Mouse (Mus musculus) left cerebral cortex, adult 2 months (tissue): ENCODE data around the gene Tpcn1. TPM values are rescaled to one million over a fixed set of nuclear protein-coding genes. Genes with fewer than 3 reads are reported as not detected.

Source experiments
- DNase-seq, 2 experiments: peaks; one replicate each; pipeline ENCODE4 v3.0.0; 2021 to 2022; ENCODE audit warnings: low spot score in 2 of 2, mixed read lengths in 1 of 2; ENCODE audit errors: extremely low spot score in 1 of 2
- H3K27ac ChIP-seq: fragments of 200-600 bp; 2 replicates; pipeline ENCODE4 v1.8.1; 2022
- H3K4me3 ChIP-seq: fragments of 200-600 bp; 2 replicates; pipeline ENCODE4 v1.8.1; 2022
- CTCF ChIP-seq: fragments of 200-600 bp; IDR thresholded peaks from 2 replicates; pipeline ENCODE4 v1.8.1; 2022; ENCODE audit warnings: antibody characterized with exemption, mild to moderate bottlenecking, moderate library complexity
- intact Hi-C: fragments of 180-260 bp; cut with DNase I; formaldehyde crosslinking; loops from one replicate; pipeline ENCODE4 v1.15.1; 2025
- total RNA-seq, 2 experiments: library from RNA; stranded (reverse); gene quantifications; 2 replicates each; pipeline ENCODE4 v1.2.3; 2021

The Tpcn1 gene
- total RNA-seq, 2 experiments from 2014 or later, result 36.8 to 42.1 TPM

DNA sequence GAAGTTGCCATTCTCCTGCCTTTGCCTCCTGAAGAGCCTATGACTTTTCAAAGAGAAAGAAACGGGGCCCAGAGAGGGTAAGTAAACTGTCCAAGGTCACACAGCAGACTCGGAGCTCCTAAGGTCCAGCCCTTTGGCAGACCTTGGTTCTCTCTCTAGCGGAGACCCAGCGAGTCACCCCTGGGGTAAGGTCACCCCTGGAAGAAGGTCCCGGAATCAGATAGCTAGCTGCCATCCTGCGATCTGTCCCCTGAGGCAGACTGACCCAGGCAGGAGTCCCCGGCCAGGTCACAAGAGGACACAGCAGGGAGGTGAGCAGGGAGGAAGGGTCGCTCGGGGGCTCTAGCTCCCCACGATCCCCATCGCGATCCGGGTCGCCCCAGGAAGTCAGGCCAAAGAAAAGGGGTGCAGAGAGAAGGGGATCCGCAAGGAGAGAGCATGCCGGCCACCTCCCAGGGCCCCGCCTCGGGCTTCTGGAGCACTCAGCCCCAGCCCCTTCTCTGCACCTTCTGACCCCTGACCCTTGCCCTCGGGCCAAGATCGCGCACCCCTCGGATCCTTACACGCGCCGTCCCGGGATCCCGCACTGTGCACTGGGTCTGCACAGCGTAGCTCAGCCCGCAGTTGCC, 419 bp downstream of the Tpcn1 start:
- intact Hi-C loops, result loop anchor here (2.0 to 5.0 kb wide), 2 partner anchors 21 to 86 kb away; partner anchors contain the start of gene Plbd2
- Histone ChIP-seq H3K4me3 (peak overlapping the region; percentile 89), H3K27ac (peak overlapping the region; percentile 92)
- no peak for DNase-seq
- no peak for TF ChIP-seq CTCF

DNA sequence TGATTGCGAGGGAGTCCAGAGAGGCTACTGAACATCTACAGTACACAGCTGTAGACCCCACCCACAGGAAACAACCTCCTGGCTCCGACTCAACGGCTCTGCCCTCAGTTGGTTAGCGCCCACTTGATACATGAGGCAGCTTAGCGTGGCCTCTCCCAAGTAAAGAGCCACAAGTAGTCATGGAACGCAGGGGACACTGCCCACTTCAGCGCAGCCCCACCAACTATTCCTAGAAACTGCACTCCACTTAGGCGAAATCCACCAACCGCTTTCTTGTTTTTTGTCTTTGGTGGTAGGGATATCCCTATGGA, 902 bp downstream of the Tpcn1 start:
- Histone ChIP-seq H3K4me3 (peak overlapping the region; percentile 89), H3K27ac (peak overlapping the region; percentile 92)
- intact Hi-C loops, result loop anchor here (2.0 to 5.0 kb wide), 2 partner anchors 21 to 85 kb away; partner anchors contain the start of gene Plbd2
- no peak for DNase-seq
- TF ChIP-seq CTCF, result no peak

DNA sequence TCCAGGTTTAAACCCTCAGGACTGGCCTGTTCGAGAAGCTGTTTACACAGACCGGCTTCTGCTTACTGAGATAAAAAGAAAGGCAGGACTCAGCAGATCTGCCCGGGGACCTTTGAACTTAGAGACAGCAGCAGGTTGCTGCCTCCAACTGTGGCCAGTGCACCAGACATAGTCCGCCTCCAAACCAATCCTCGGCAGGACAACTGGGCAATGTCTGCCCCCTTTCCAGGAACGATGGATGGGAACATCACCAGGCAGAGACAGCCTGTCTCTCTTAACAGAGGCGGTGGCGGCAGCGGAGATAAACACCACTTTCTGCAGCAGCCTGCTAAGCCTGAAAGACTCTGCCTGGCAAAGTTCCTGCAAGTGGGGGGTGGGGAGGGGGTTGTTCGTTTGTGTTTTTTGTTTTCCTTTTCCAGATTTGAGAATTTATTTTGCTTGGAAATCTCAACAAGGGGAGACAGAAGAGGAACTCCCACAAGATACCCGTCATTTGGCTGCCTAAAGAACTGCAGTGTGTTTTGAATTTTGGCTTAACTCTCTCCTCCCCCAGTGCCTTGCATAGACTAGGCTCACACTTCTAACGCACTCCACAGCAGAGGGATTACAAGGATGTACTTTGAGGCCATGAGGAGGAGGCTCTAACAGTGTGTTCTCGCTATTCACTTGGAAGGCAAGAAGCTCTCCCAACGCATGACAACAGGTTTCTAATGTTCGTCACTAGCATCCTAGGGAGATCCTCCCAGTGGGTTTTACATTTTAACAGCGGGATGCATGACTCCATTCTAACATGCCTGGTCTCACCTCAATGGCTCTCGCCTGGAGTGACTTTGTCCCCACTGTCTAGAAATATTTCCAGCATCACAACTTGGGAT, 1.5 kb downstream of the Tpcn1 start:
- DNase-seq, result no peak
- TF ChIP-seq CTCF, result no peak
- Histone ChIP-seq H3K27ac (peak overlapping the region; percentile 92), H3K4me3 (peak overlapping the region; percentile 89)
- intact Hi-C loops, result loop anchor here (2.0 to 5.0 kb wide), 2 partner anchors 20 to 85 kb away; partner anchors contain the start of gene Plbd2

DNA sequence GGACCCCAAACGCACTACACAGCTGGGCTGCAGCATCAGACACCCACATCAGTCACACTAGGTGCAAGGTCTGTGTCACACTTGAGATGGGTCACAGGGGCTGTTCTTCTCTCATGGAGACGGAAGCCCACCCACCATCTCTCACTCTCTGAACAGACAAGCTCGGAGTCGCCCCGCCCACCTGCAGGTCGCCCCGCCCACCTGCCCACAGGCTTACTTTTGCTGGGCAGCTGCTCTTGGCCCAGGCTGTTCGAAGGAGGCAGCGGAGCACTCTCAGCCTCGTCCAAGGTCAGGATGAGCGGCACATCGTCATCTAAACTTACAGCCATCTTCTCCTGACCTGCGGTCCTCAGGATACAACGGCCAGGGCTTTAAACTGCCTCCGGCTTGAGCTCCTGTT, 3.5 kb downstream of the Tpcn1 start:
- no peak for DNase-seq
- TF ChIP-seq CTCF, result no peak
- H3K27ac ChIP-seq, result no peak overlapping the region
- intact Hi-C loops, result loop anchor here (5.0 kb wide), 1 partner anchor 83 kb away; the partner anchor contains the start of gene Plbd2
- H3K4me3 ChIP-seq, result no peak overlapping the region

DNA sequence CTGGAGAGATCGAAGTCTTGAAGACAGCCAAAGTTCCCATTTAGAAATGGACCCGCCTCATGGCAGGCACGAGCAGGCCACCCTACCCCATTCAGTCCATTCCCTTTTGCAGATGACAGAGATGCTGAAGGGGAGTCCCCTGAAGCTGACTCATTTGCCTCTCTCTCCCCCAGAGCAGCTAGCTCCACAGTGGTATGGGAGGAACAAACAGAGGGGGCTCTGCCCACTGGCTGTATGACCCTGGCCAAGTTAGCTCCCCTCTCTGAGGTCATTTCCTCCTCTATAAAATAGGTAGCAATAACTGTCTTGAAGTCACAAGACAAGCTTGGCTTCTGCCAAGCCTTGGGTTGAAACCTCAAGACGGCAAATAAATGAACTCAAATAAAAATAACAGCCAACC, 5.0 kb downstream of the Tpcn1 start:
- H3K27ac ChIP-seq, result no peak overlapping the region
- no peak for TF ChIP-seq CTCF
- no peak overlapping the region for H3K4me3 ChIP-seq
- intact Hi-C loops, result no loop called here
- DNase-seq, result no peak

DNA sequence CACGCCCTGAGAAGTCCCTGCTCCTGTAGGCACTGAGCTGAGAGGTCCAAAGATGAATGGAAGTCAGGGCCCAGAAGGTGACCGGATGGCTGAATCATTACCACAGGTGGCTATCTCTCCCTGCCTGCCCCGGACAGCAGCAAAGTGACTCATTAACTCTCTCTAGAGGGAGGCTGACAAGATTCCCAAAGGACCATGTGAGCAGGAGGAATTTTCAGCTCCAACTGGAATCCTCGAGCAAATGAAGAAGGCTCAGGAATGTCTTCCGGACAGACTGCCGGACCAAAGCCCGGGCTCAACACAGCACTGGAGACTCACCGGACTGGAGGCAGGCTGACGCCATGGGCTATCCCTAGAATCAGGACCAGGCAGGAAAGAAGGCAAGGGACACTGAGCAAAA, 6.5 kb downstream of the Tpcn1 start:
- intact Hi-C loops, result no loop called here

DNA sequence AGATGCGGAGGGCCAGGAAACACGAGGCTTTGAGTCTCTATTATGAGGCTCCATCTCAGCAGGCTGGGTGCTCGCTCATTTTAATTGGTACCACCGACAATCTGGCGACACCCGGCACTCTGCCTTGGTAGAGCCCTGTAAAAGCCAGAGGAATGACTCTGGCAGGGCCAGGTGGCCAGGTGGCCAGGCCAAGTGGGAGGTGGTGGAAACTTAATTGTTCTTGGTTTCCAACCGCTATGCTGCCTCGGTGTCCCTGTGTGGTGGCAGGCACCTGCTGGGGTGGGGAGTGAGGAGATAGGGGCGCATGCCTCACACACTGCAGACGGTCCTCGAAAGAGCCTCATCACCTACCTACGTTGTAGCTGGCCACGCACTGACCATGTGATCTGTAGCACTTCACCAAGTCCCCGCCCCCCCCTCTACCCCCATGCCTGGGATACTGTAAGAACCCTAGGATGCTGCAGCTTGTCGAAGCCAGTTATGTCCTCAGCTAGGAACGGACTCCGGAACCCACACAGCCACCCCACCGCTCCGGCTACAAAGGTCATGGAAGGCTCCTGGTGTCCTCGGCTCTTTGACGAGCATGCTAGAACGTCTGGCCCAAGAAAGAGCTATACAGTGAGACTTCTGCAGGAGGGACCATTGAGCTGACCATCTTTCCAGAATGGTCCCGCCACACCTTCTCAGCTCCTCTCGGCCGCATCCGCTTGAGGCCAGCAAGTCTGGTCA, 8.4 kb downstream of the Tpcn1 start:
- DNase-seq, result no peak
- Histone ChIP-seq H3K27ac (no peak overlapping the region), H3K4me3 (no peak overlapping the region)
- intact Hi-C loops, result no loop called here
- no peak for TF ChIP-seq CTCF

More for the DNA sequence above, 6.5 kb downstream of the Tpcn1 start:
- DNase-seq, result no peak
- no peak for TF ChIP-seq CTCF
- Histone ChIP-seq H3K27ac (no peak overlapping the region), H3K4me3 (no peak overlapping the region)

DNA sequence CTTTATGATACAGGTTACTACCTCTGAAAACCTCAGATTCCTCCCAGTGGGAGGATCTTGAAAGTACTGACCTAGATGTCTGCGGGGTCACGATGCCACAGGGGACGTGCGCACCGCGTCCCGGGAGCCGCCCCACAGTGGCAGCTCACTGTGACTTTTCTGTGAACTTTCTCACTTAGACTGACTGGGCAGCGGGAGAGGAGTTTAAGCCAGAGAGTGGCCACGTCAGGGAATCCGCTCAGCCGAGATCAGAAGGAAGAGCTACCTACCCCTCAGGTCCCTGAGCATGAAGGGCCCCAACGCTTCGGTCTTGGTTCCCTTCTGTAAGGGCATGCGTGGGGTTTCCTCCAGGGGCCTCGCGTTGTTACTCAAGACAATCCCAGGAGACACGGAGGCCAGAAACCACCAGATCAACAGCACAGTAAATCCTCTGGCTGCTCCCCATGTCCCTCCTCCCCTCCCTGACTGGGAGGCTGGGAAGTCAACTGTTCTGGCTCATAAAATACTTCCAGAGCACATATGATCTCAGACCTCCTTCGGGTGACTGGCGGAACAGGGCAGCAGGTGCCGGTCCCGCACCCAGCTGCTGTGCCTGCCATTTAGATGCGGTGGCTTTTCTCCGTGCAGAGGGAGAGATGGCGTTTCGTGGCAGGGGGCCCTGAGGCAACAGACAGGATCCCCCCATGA, 9.1 kb downstream of the Tpcn1 start:
- intact Hi-C loops, result no loop called here
- H3K27ac ChIP-seq, result no peak overlapping the region
- H3K4me3 ChIP-seq, result no peak overlapping the region
- DNase-seq, result no peak
- TF ChIP-seq CTCF, result no peak

DNA sequence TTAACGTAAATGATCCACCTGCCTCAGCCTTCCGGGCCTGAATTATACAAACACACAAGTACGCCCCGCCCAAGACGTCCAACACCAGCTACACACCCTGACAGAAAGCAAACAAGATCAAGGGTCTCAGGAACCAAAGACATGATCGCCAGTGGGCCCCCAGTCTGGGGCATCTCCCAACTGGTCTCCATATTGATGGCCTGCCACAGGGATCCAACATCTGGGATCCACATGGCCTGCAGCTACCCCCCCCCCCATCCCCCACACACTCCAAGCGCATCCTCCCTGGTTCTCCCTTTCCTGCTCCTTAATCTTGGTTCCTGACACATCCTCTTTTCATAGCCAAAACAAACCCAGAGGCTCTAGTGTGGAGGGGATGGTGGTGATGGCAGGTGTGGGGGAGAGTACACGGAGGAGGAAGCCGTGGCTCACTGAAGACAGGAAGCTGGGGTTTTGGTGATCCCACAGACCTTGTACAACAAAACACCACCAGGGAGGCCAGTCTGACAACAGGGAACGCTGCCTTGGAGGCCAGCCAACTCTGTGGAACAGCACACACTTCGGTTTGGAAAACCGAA, 9.9 kb downstream of the Tpcn1 start:
- no peak for DNase-seq
- intact Hi-C loops, result no loop called here
- H3K27ac ChIP-seq, result no peak overlapping the region
- no peak for TF ChIP-seq CTCF
- no peak overlapping the region for H3K4me3 ChIP-seq

DNA sequence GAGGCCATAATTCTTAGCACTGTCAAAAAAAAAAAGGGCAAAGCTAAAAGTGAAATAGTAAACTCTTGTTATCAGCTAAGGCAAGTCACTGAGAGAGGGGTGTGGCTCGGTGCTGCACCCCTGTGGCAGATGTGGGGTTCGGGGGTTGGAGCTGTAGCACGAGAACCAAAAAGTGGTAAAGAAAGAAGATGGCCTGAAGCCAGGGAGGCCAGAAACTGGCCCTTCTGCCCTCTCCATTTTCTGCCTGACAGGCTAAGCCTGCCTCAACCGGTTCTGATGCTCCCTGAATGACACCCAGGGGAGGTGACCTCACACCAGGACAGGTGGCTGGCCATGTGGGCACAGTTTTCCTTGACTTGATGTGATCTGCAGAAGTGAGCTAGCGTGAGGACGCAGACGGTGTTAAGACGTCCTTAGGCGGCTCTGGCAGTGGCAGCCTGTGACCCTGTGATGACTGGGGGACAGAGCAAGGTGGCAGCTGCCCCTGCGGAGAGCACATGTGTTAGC, 10.5 kb downstream of the Tpcn1 start:
- no peak overlapping the region for H3K4me3 ChIP-seq
- peak; percentile 5; the same call in 1 of the 2 replicates for TF ChIP-seq CTCF
- intact Hi-C loops, result no loop called here
- no peak for DNase-seq
- H3K27ac ChIP-seq, result no peak overlapping the region

DNA sequence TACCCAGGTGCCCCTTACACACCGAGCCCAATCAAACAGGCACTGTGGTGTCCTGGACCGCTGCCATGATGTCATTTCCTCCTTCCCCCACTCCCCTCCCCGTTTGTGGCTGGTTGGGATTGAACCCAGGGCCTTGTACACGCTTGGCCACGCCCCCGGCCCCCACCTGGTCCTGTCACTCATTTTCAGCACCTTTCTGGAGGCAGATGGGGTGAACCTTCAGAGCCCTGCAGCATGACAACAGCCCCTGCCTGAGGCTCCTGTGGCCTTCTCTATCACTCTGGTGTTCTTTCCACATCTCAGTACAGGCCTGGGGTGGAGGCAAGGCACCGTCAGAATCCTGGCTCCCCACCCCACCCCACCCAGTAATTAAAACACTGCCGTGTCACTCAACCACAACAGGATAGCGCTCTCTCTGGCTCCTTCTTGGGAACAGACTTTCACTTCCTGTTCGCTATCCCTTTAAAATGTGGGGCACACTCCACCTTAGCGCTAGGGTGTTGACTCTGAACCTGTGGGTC, 11.6 kb downstream of the Tpcn1 start:
- intact Hi-C loops, result no loop called here
- Histone ChIP-seq H3K4me3 (no peak overlapping the region), H3K27ac (no peak overlapping the region)
- DNase-seq, result no peak
- TF ChIP-seq CTCF, result no peak
